Mouse (Mus musculus) limb, embryonic 11.5 days (tissue): ENCODE measurements at regions not wholly inside any gene's neighbourhood (a gene's known extent, or its start where the extent isn't known, plus 50 kb on each side); places are given as distances from the start of the nearest gene placed in this dataset.

Experiments used
- ATAC-seq: fragments of 200-750 bp; cut with Nextera tagmentation; 2 replicates; pipeline ENCODE4 v1.8.0; 2017; ENCODE audit warnings: low read depth; ENCODE audit not compliant: insufficient number of reproducible peaks, low FRiP score, low TSS enrichment
- DNase-seq: peaks from one replicate; pipeline ENCODE4 v3.0.0-alpha.2; 2015; ENCODE audit warnings: low spot score
- H3K27ac ChIP-seq: fragments of 300-500 bp; sonication (generic); replicated peaks from 2 replicates; pipeline ENCODE4 v1.5.1; 2014; ENCODE audit warnings: low read depth, mild to moderate bottlenecking, low read length
- H3K27me3 ChIP-seq: fragments of 300-500 bp; sonication (generic); 2 replicates; pipeline ENCODE4 v1.6.1; 2014; ENCODE audit warnings: mild to moderate bottlenecking, low read length, mixed read lengths; ENCODE audit not compliant: control insufficient read depth, insufficient read depth
- H3K36me3 ChIP-seq: fragments of 300-500 bp; sonication (generic); 2 replicates; pipeline ENCODE4 v1.6.1; 2014; ENCODE audit warnings: mild to moderate bottlenecking, low read length, moderate library complexity, mixed read lengths; ENCODE audit not compliant: control insufficient read depth, insufficient read depth
- H3K4me1 ChIP-seq: fragments of 300-500 bp; sonication (generic); 2 replicates; pipeline ENCODE4 v1.6.1; 2014; ENCODE audit warnings: low read length, mixed read lengths; ENCODE audit not compliant: control insufficient read depth, insufficient read depth
- H3K4me2 ChIP-seq: fragments of 300-500 bp; sonication (generic); 2 replicates; pipeline ENCODE4 v1.6.1; 2014; ENCODE audit warnings: low read depth, mild to moderate bottlenecking, moderate library complexity; ENCODE audit not compliant: severe bottlenecking
- H3K4me3 ChIP-seq: fragments of 300-500 bp; sonication (generic); 2 replicates; pipeline ENCODE4 v1.5.1; 2014; ENCODE audit warnings: low read depth, low read length
- H3K9ac ChIP-seq: fragments of 300-500 bp; sonication (generic); 2 replicates; pipeline ENCODE4 v1.6.1; 2014; ENCODE audit warnings: mild to moderate bottlenecking, low read length
- H3K9me3 ChIP-seq: fragments of 300-500 bp; sonication (generic); 2 replicates; pipeline ENCODE4 v1.6.1; 2016; ENCODE audit warnings: low read length; ENCODE audit not compliant: control insufficient read depth
- WGBS: fragments of 180-500 bp; shearing (Covaris S2); extraction: QIAGEN DNeasy Blood & Tissue Kit; methylation state at CpG from one replicate; pipeline ENCODE4 v1.1.7; 2014; 5-methylcytosine and 5-hydroxymethylcytosine counted together

DNA sequence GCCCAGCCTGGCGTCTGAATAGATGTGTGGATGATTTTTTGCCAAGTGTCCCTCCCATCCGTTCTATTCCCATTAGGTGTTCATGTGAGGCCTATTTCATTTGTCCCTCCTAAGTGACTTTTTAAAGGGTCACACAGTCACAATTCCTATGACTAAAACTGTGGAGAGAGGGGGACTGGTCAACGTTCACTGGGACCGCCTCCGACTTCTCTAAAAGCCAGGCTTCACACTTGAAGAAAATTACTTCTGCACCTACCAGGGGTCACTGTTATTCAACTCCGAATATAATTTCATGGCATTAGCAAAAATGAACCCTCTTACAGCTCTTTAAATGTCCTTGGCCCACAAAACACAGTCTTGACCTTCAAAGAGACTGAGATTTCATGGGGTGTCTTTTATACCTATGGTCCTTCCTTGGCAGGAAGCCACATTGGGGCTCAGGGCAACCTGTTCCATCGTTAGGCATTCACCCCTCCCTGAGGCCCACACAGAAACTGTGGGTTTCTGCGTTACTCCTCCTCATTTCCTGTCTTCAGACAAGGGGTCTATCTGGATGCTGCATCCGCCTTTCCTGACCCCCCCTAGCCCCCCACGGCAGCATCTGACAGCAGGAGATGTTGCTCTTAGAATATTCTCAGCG is 86.7 kb upstream of the Gnas start:
- WGBS: 84% methylated on average over 11 of the region's 11 CpGs
- H3K27ac ChIP-seq: no peak overlapping the region
- no peaks in the 10 kb centered on the region for H3K27me3 ChIP-seq
- DNase-seq (no peak), ATAC-seq (no peak)
- H3K9ac ChIP-seq: no peak overlapping the region
- no peaks in the 10 kb centered on the region for H3K36me3 ChIP-seq
- H3K4me3 ChIP-seq: no peak overlapping the region
- no peaks in the 10 kb centered on the region for H3K9me3 ChIP-seq
- no peak overlapping the region for H3K4me2 ChIP-seq
- H3K4me1 ChIP-seq: peaks cover 6% of the 10 kb centered on the region

- Histone ChIP-seq H3K4me1 (peaks cover 6% of the 10 kb centered on the region), H3K4me3 (no peak overlapping the region), H3K4me2 (no peak overlapping the region), H3K36me3 (no peaks in the 10 kb centered on the region), H3K9me3 (no peaks in the 10 kb centered on the region), H3K27me3 (no peaks in the 10 kb centered on the region), H3K27ac (no peak overlapping the region), H3K9ac (no peak overlapping the region)
- 88% methylated on average over 7 of the region's 7 CpGs for WGBS
- no peak for DNase-seq
- no peak for ATAC-seq
Measured at GRCm38 (mm10) chr2:174198406-174198971, 85.6 kb upstream of the Gnas start.

GRCm38 (mm10) chr2:174199961-174200862 is 83.9 kb upstream of the Gnas start:
- no peaks in the 10 kb centered on the region for H3K9me3 ChIP-seq
- peak; percentile 65; the same call in 1 of the 2 replicates for ATAC-seq
- no peaks in the 10 kb centered on the region for H3K27me3 ChIP-seq
- no peak overlapping the region for H3K27ac ChIP-seq
- no peaks in the 10 kb centered on the region for H3K36me3 ChIP-seq
- H3K4me3 ChIP-seq: no peak overlapping the region
- H3K9ac ChIP-seq: no peak overlapping the region
- WGBS: 47% methylated on average over 13 of the region's 13 CpGs
- peak; percentile 62 for DNase-seq
- H3K4me1 ChIP-seq: peaks cover 6% of the 10 kb centered on the region
- H3K4me2 ChIP-seq: peak overlapping the region; percentile 13

GRCm38 (mm10) chr2:174203412-174203811 is 80.7 kb upstream of the Gnas start:
- no peak for ATAC-seq
- H3K27me3 ChIP-seq: no peaks in the 10 kb centered on the region
- no peak overlapping the region for H3K9ac ChIP-seq
- WGBS: 87% methylated on average over 11 of the region's 11 CpGs
- no peaks in the 10 kb centered on the region for H3K9me3 ChIP-seq
- no peak overlapping the region for H3K4me2 ChIP-seq
- H3K4me3 ChIP-seq: no peak overlapping the region
- no peaks in the 10 kb centered on the region for H3K36me3 ChIP-seq
- H3K4me1 ChIP-seq: peaks cover 6% of the 10 kb centered on the region
- H3K27ac ChIP-seq: no peak overlapping the region
- no peak for DNase-seq

GRCm38 (mm10) chr2:174211681-174212080 is 72.4 kb upstream of the Gnas start:
- Histone ChIP-seq H3K9me3 (no peaks in the 10 kb centered on the region), H3K4me3 (no peak overlapping the region), H3K9ac (no peak overlapping the region), H3K36me3 (no peaks in the 10 kb centered on the region), H3K27ac (no peak overlapping the region), H3K4me2 (no peak overlapping the region), H3K27me3 (no peaks in the 10 kb centered on the region), H3K4me1 (no peaks in the 10 kb centered on the region)
- no peak for ATAC-seq
- 91% methylated on average over 4 of the region's 4 CpGs for WGBS
- DNase-seq: no peak

DNA sequence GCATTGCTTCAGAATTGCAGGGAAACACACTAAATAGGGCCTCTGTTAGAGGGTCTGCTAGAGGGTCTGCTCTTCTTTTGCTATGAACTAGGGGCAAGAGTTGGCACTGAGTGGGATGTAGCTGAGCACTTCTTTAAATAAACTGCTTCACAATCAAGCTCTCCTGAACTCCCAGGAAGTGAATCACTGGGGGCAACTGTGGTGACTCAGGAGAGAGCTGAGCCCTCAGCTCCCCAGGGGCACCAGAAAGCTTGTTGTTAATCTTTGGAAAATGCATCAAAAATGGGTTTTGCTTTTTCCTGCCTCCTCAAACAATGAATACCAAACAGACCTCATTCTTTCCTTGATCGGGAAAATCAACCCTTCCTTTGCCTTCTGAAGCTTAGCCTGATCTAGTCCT is 57.5 kb upstream of the Gnas start:
- no peak for ATAC-seq
- no peaks in the 10 kb centered on the region for H3K36me3 ChIP-seq
- H3K27ac ChIP-seq: no peak overlapping the region
- no peaks in the 10 kb centered on the region for H3K9me3 ChIP-seq
- no peaks in the 10 kb centered on the region for H3K27me3 ChIP-seq
- H3K4me3 ChIP-seq: no peak overlapping the region
- no peak overlapping the region for H3K4me2 ChIP-seq
- H3K9ac ChIP-seq: no peak overlapping the region
- 100% methylated on average over 1 of the region's 1 CpGs for WGBS
- no peaks in the 10 kb centered on the region for H3K4me1 ChIP-seq
- DNase-seq: no peak
